In the genomic region with DNA sequence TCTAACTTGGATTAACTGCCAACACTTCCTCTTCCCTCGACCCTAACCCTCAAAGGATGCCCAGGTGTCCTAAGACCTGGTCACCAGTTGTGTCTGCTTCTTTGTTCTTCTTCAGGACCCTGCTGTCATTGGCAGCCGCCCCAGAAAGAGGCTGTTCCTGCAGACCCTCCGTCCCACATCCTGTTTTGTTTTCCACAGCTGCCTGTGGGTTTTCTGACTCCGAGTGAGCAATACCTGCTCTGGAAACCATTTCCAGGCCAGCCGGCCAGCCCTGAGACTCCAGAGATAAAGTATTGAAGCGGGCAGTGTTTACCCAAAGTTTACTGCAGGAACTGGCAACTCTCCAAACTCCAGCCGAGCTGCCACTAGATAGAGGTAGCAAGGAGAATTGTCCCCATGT, we compare ENCODE assay signal across 11 mouse cellular contexts.
DNase-seq lines count a peak whose midpoint lies in the region; ATAC-seq and TF ChIP-seq lines count a peak whose summit lies in the region.
"Had no signal": no experiment of that assay in that cellular context is flagged by ENCODE, and none has a peak within 500 bp of the region (broad histone marks: within the 10 kb centered on the region; RNA-seq: fewer than 3 reads in every experiment).

No protein-coding gene starts in this region.

- no peak overlapping the region for H3K9ac ChIP-seq in hindbrain, postnatal 0 days (replicated peaks; ENCODE audit: low read length)
- no peak overlapping the region for H3K9ac ChIP-seq in hindbrain, embryonic 16.5 days (ENCODE audit: low read depth, low read length)
- H3K9ac ChIP-seq in neural tube, embryonic 15.5 days (replicated peaks): no peak overlapping the region
- H3K9ac ChIP-seq: hindbrain, embryonic 13.5 days had no signal

- intact Hi-C loops in left cerebral cortex, postnatal 36 days (cut with DNase I): no loop called here
- intact Hi-C loops in left cerebral cortex, adult 2 months (cut with DNase I): no loop called here

- no peak for TF ChIP-seq CTCF in hindbrain, postnatal 0 days (IDR thresholded peaks at IDR 0.05; ENCODE audit: low read depth)
- TF ChIP-seq CTCF in brain, embryonic 14.5 days (IDR thresholded peaks at IDR 0.05; ENCODE audit: borderline replicate concordance, extremely low read depth, insufficient read depth, insufficient read length): no peak
- TF ChIP-seq CTCF in left cerebral cortex, adult 2 months (IDR thresholded peaks at IDR 0.05): no peak

- peak overlapping the region; percentile 15; the same call in 1 of the 2 replicates for H3K27ac ChIP-seq in hindbrain, postnatal 0 days
- H3K27ac ChIP-seq in hindbrain, embryonic 16.5 days (ENCODE audit: low read depth, low read length): no peak overlapping the region
- peak overlapping the region; percentile 56; the same call in 1 of the 2 replicates for H3K27ac ChIP-seq in neural tube, embryonic 15.5 days (replicated peaks)
- no peak overlapping the region for H3K27ac ChIP-seq in left cerebral cortex, adult 2 months
- H3K27ac ChIP-seq: forebrain, embryonic 10.5 days; hindbrain, embryonic 13.5 days had no signal

- no peak overlapping the region for H3K4me3 ChIP-seq in hindbrain, postnatal 0 days (ENCODE audit: low read length)
- H3K4me3 ChIP-seq in hindbrain, embryonic 16.5 days (ENCODE audit: low read length): no peak overlapping the region
- no peak overlapping the region for H3K4me3 ChIP-seq in neural tube, embryonic 15.5 days (replicated peaks)
- no peak overlapping the region for H3K4me3 ChIP-seq in left cerebral cortex, adult 2 months
- H3K4me3 ChIP-seq: forebrain, embryonic 10.5 days; hindbrain, embryonic 13.5 days had no signal

- H3K27me3 ChIP-seq in hindbrain, postnatal 0 days (ENCODE audit: insufficient read depth, low read length): no peaks in the 10 kb centered on the region
- no peaks in the 10 kb centered on the region for H3K27me3 ChIP-seq in hindbrain, embryonic 16.5 days (replicated peaks; ENCODE audit: control insufficient read depth, insufficient read depth, low read length)
- no peaks in the 10 kb centered on the region for H3K27me3 ChIP-seq in neural tube, embryonic 15.5 days (replicated peaks)
- H3K27me3 ChIP-seq: hindbrain, embryonic 13.5 days had no signal

- no peak for TF ChIP-seq POLR2A in brain, embryonic 14.5 days (IDR thresholded peaks at IDR 0.05; ENCODE audit: borderline replicate concordance, extremely low read depth, insufficient read depth, insufficient read length, poor library complexity, severe bottlenecking)

- H3K36me3 ChIP-seq in hindbrain, postnatal 0 days (ENCODE audit: insufficient read depth, low read length): no peaks in the 10 kb centered on the region
- no peaks in the 10 kb centered on the region for H3K36me3 ChIP-seq in hindbrain, embryonic 16.5 days (ENCODE audit: control insufficient read depth, insufficient read depth, low read length)
- H3K36me3 ChIP-seq in neural tube, embryonic 15.5 days: no peaks in the 10 kb centered on the region
- H3K36me3 ChIP-seq: forebrain, embryonic 10.5 days; hindbrain, embryonic 13.5 days had no signal

- DNase-seq in hindbrain, postnatal 0 days (ENCODE audit: low spot score): peak; percentile 15
- DNase-seq in brain, embryonic 14.5 days (ENCODE audit: low read depth): peak; percentile 47
- DNase-seq in left cerebral cortex, postnatal 36 days (ENCODE audit: low spot score in 2 of 2): no peak
- no peak for DNase-seq in left cerebral cortex, adult 2 months (ENCODE audit: extremely low spot score in 1 of 2, low spot score in 2 of 2)
- no peak for DNase-seq in cerebellum, adult 11 months
- DNase-seq: cerebellum, adult 9-10 months had no signal

- no peaks in the 10 kb centered on the region for H3K9me3 ChIP-seq in hindbrain, postnatal 0 days (ENCODE audit: low read length)
- no peaks in the 10 kb centered on the region; the same call in 1 of the 2 replicates for H3K9me3 ChIP-seq in hindbrain, embryonic 16.5 days (ENCODE audit: control insufficient read depth, low read length)
- H3K9me3 ChIP-seq in neural tube, embryonic 15.5 days (replicated peaks): no peaks in the 10 kb centered on the region
- H3K9me3 ChIP-seq: forebrain, embryonic 10.5 days; hindbrain, embryonic 13.5 days had no signal

- no peaks in the 10 kb centered on the region for H3K4me1 ChIP-seq in hindbrain, postnatal 0 days (ENCODE audit: insufficient read depth, low read length)
- H3K4me1 ChIP-seq in hindbrain, embryonic 16.5 days (ENCODE audit: control insufficient read depth, insufficient read depth, low read depth, low read length): no peaks in the 10 kb centered on the region; the same call in 1 of the 2 replicates
- peaks cover 10% of the 10 kb centered on the region for H3K4me1 ChIP-seq in neural tube, embryonic 15.5 days

- H3K4me2 ChIP-seq in hindbrain, postnatal 0 days (ENCODE audit: low read depth, low read length): no peak overlapping the region
- H3K4me2 ChIP-seq in hindbrain, embryonic 16.5 days (ENCODE audit: low read length): no peak overlapping the region
- no peak overlapping the region for H3K4me2 ChIP-seq in neural tube, embryonic 15.5 days
- H3K4me2 ChIP-seq: hindbrain, embryonic 13.5 days had no signal

- 42% methylated on average over 7 of the region's 7 CpGs for WGBS in hindbrain, postnatal 0 days
- WGBS in hindbrain, embryonic 16.5 days: 49% methylated on average over 7 of the region's 7 CpGs
- WGBS in neural tube, embryonic 15.5 days: 40% methylated on average over 7 of the region's 7 CpGs

- ATAC-seq in hindbrain, postnatal 0 days: no peak
- ATAC-seq in hindbrain, embryonic 16.5 days: no peak
- ATAC-seq in granulocyte monocyte progenitor cell, adult 5-6 weeks (replicated peaks; ENCODE audit: poor library complexity, severe bottlenecking): 0 out of 2 replicates have a peak, but pooled peaks have one; percentile 27
- ATAC-seq in neural tube, embryonic 15.5 days (ENCODE audit: low FRiP score): no peak

Comparison
In these comparisons a context has a peak if more than half of its experiments do, and no peak if none do; other contexts are left out.
1. H3K27ac ChIP-seq: peak in hindbrain, postnatal 0 days (single experiment) and neural tube, embryonic 15.5 days (single experiment); none in hindbrain, embryonic 16.5 days (single experiment) and left cerebral cortex, adult 2 months (single experiment).
2. DNase-seq: peak in hindbrain, postnatal 0 days (single experiment) and brain, embryonic 14.5 days (single experiment); none in left cerebral cortex, postnatal 36 days (0 of 2), left cerebral cortex, adult 2 months (0 of 2) and cerebellum, adult 11 months (single experiment).